Mouse (Mus musculus): ENCODE data around the gene Gng13.

DNA sequence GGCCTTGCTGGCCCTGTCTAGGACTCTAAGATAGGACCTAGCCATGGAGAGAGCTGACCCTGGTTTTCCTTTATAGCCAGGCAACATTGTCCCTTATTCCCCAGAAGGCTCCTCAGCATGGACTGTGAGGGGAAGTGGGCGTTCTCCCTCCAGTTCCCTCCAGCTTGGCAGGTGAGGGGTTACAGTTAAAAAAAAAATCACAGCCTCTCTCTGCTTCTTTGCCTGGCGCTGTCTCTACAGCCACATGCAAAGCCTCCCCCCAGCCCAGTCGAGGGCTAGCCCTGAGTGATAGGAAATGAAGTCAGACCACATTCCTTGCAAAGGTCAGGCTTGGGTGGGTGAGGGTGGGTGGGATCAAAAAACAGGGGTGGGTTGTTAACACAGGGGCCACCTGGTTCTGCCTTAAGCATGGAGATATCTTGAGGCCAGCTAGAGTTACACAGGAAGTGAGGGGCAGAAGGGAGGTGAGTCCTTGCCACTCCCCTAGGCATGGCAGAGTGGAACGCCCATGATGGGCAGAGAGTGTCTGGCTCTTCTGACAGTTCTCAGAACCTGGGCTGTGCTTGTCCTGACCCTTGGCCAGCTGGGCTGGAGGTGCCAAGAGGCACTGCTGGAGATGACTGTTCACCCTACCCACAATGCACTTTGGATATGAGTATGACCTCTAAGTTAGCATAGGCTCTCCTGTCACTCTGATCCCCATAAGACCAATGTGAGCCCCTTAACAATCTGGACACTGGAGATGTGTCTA lies 38.8 kb downstream of the Gng13 start:
- no peak for TF ChIP-seq POLR2A (IDR thresholded peaks at IDR 0.05; ENCODE audit: extremely low read depth, insufficient read depth, low read length)
- TF ChIP-seq CTCF (IDR thresholded peaks at IDR 0.05; ENCODE audit: low read depth, low read length): no peak

Data from liver, adult 2 months (tissue).